Mouse (Mus musculus) gonadal fat pad, adult 2 months (tissue): Measurements from ENCODE around the gene Olfr714. TPM values are rescaled to one million over a fixed set of nuclear protein-coding genes. Genes with fewer than 3 reads are reported as not detected.
A peak's percentile ranks its signal among the peaks of the same experiment; 100 is the strongest.
"Not testable (repeated sequence)": the region's sequence is repeated elsewhere in the genome, so short reads cannot be mapped to it uniquely, and the experiment has no call there.

Source experiments
- DNase-seq: peaks from one replicate; pipeline ENCODE4 v3.0.0-alpha.2; 2012; ENCODE audit warnings: low read depth
- polyA plus RNA-seq: library from polyadenylated mRNA; depleted of rRNA; stranded (reverse); fragments of >200 nt; gene quantifications from 2 replicates; pipeline ENCODE4 v1.2.3, GENCODE M21; 2012; rRNA removed

The Olfr714 gene
- not detected in 2 replicates for polyA plus RNA-seq

DNA sequence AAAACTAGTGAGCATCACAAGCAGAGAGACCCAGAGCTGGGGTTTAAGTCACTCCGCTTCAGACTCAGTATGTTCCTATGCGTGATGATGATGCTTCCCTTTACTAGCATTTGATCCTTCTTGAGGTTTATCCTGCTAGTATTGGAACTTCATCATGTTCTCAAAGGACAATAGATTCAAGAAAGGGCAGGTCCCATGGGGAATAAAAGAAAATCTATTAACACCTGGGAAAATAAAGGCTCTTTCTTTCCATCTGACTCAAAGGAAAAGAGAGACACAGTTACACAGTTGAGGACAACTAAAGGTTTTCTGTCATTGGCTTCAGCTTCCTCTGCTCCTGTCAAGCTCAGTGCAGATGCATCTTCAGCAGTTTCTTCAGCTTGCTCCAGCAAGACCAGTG is at the start of gene Olfr714:
Olfr714 (plus strand) TSS at position 301 of the 400 bp plus-strand sequence.
- no peak for DNase-seq

DNA sequence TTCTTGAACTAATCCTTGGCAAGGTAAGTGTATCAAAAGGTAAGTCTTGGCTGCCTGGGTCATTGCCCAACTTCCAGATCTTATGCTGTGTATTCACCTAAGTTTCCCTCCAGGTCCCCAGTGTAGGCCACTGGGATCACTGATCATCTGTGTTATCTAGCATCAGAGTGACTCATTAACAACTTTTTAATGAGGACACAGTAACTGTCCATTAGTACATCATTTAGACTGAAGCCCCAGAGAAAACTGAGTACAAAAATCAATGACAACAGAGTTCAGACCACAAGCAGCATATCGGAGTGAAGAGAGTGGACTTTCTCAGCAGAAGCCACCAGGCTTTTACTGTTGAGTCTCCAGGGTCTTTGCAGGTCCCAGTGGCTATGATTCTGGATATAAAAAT is 39.9 kb upstream of the Olfr714 start, which contains the start of gene Olfr713:
Olfr713 (plus strand) TSS at position 301 of the 400 bp plus-strand sequence.
- peak; percentile 41 for DNase-seq

GRCm38 (mm10) chr7:107039934-107040563 is 30.7 kb upstream of the Olfr714 start:
- DNase-seq = no peak

GRCm38 (mm10) chr7:107043136-107043535 is 27.6 kb upstream of the Olfr714 start:
- DNase-seq = no peak

GRCm38 (mm10) chr7:107044407-107044806 is 26.4 kb upstream of the Olfr714 start:
- DNase-seq = no peak

- DNase-seq = no peak
Observed at GRCm38 (mm10) chr7:107045833-107046232, 24.9 kb upstream of the Olfr714 start.

GRCm38 (mm10) chr7:107047578-107047977 is 23.2 kb upstream of the Olfr714 start:
- no peak for DNase-seq

- DNase-seq = no peak
Observed at GRCm38 (mm10) chr7:107092920-107093319, 22.1 kb downstream of the Olfr714 start, which contains the start of gene Olfr17. Olfr17 (plus strand) TSS chr7:107093220.

DNA sequence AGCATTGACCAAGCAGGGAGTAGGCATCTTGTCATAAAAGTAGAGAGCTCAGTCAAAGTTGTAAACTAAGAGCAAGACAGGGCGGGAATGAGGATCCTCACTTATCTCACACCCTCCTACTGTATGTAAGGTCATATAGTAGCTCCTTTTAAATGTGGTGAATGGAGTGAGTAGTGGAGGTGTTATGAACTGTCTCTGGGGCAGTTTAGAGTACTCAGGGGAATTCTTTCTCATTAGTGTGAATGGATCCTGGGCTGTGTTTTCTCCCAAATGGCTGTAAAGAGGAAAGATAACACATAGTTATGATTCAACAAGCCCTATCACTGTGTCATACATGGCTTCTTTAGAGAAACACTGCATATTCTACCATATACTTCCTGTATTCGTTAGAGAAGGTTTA is 39.5 kb downstream of the Olfr714 start, which contains the start of gene Olfr715b:
Olfr715b (minus strand) TSS at position 101 of the 400 bp plus-strand sequence.
- DNase-seq = not testable (repeated sequence)

Other genes with a start within 250 kb of the Olfr714 start
- not detected in 2 replicates for gene Olfr702, start 237.1 kb upstream of the Olfr714 start, polyA plus RNA-seq
- not detected in 2 replicates for gene Olfr703, start 227.6 kb upstream of the Olfr714 start, polyA plus RNA-seq
- gene Olfr704, start 207.8 kb upstream of the Olfr714 start, polyA plus RNA-seq = not detected in 2 replicates
- gene Olfr705, start 194.1 kb upstream of the Olfr714 start, polyA plus RNA-seq = not detected in 2 replicates
- not detected in 2 replicates for gene Olfr706, start 182.8 kb upstream of the Olfr714 start, polyA plus RNA-seq
- gene Olfr707, start 169.7 kb upstream of the Olfr714 start, polyA plus RNA-seq = not detected in 2 replicates
- not detected in 2 replicates for gene Olfr1532-ps1, start 163.0 kb upstream of the Olfr714 start, polyA plus RNA-seq
- not detected in 2 replicates for gene Olfr709-ps1, start 138.8 kb upstream of the Olfr714 start, polyA plus RNA-seq
- not detected in 2 replicates for gene Olfr710, start 122.7 kb upstream of the Olfr714 start, polyA plus RNA-seq
- gene Olfr6, start 107.0 kb upstream of the Olfr714 start, polyA plus RNA-seq = not detected in 2 replicates
- gene Olfr711, start 95.5 kb upstream of the Olfr714 start, polyA plus RNA-seq = not detected in 2 replicates
- gene Olfr2, start 64.9 kb upstream of the Olfr714 start, polyA plus RNA-seq = not detected in 2 replicates
- gene Olfr713, start 39.8 kb upstream of the Olfr714 start, polyA plus RNA-seq = not detected in 2 replicates
- gene Olfr17, start 22.2 kb downstream of the Olfr714 start, polyA plus RNA-seq = not detected in 2 replicates
- not detected in 2 replicates for gene Olfr715b, start 39.4 kb downstream of the Olfr714 start, polyA plus RNA-seq
- gene Olfr715, start 60.1 kb downstream of the Olfr714 start, polyA plus RNA-seq = not detected in 2 replicates
- gene Olfr716, start 67.3 kb downstream of the Olfr714 start, polyA plus RNA-seq = not detected in 2 replicates
- 0.19 and 0.28 TPM in 2 replicates for gene Nlrp14, start 96.0 kb downstream of the Olfr714 start, polyA plus RNA-seq
- 0.07 and 0.20 TPM in 2 replicates for gene Rbmxl2, start 138.5 kb downstream of the Olfr714 start, polyA plus RNA-seq